Mouse (Mus musculus): ENCODE data around the gene Inka1. TPM values are rescaled to one million over a fixed set of nuclear protein-coding genes. Genes with fewer than 3 reads are reported as not detected.

Inka1 gene
- polyA plus RNA-seq, 1 experiment: 13.7 TPM

DNA sequence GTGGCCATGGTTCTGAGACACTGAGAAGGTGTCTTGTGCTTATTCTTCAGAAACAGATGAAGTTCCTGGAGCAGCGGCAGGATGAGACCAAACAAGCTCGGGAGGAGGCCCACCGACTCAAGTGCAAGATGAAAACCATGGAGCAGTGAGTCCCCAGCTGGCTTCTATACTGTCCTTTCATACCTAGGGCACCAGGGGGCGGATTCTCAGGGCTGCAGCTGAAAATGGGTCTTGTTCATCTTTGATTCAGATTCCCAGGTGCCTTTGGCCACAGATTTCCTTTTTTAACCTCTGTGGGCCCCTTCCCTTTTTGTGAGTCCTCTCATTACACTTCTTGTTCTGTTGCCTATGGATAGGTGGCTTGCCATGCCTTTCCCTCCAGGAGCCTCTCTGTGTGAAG lies 24.8 kb downstream of the Inka1 start:
- no peak overlapping the region for H3K27ac ChIP-seq (ENCODE audit: insufficient read depth, low read depth, low read length)
- peaks cover 6% of the 10 kb centered on the region for H3K4me1 ChIP-seq (ENCODE audit: control insufficient read depth, insufficient read depth, low read length)
- H3K4me3 ChIP-seq (ENCODE audit: insufficient read depth, low read length): no peak overlapping the region
- TF ChIP-seq POLR2A (IDR thresholded peaks at IDR 0.05; ENCODE audit: borderline replicate concordance, low read depth, low read length) (no peak), CTCF (IDR thresholded peaks at IDR 0.05; ENCODE audit: low read depth, low read length) (no peak)

DNA sequence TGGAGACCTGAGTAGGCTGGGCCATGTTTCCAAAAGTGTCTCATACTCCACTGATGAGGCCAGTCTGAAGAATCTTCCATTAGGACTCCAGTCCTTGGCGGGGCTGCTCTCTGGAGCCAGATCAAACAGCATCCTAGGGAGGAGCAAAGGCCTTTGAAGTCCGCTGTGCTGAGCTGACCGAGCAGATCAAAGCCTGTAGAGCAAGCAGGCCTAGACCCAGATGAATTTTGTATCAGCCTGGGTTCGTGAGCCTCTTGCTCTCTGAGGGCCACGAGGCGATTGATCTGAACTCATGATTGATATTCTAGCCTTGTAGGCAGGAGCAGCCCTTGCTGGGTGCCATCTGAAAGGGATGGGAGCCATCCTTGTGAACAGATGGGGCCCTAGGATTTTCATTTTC lies 25.8 kb downstream of the Inka1 start:
- Histone ChIP-seq H3K4me1 (ENCODE audit: control insufficient read depth, insufficient read depth, low read length) (peaks cover 11% of the 10 kb centered on the region), H3K27ac (ENCODE audit: insufficient read depth, low read depth, low read length) (no peak overlapping the region), H3K4me3 (ENCODE audit: insufficient read depth, low read length) (no peak overlapping the region)
- TF ChIP-seq POLR2A (IDR thresholded peaks at IDR 0.05; ENCODE audit: borderline replicate concordance, low read depth, low read length) (no peak), CTCF (IDR thresholded peaks at IDR 0.05; ENCODE audit: low read depth, low read length) (no peak)

DNA sequence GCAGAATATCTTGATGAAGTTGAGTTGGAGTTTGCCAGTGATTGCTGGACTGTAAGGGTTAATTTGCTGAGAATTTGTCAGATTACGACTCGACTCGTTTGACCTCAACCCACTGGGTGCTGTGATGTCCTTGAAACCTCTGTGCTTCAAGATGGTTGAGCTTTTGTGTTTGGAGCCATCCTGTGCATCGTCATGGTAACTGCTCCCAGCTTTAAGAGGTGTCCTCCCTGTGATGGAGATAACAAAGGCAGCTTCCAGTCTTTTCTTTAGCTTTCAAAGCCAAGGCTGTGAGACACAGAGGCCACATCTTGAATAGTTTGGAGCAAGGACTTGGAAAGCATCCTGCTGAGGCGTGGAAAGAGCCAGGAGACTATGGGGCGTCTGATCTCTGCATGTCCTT lies 28.5 kb downstream of the Inka1 start:
- no peak overlapping the region for H3K4me3 ChIP-seq (ENCODE audit: insufficient read depth, low read length)
- TF ChIP-seq POLR2A (IDR thresholded peaks at IDR 0.05; ENCODE audit: borderline replicate concordance, low read depth, low read length): no peak
- no peak for TF ChIP-seq CTCF (IDR thresholded peaks at IDR 0.05; ENCODE audit: low read depth, low read length)

DNA sequence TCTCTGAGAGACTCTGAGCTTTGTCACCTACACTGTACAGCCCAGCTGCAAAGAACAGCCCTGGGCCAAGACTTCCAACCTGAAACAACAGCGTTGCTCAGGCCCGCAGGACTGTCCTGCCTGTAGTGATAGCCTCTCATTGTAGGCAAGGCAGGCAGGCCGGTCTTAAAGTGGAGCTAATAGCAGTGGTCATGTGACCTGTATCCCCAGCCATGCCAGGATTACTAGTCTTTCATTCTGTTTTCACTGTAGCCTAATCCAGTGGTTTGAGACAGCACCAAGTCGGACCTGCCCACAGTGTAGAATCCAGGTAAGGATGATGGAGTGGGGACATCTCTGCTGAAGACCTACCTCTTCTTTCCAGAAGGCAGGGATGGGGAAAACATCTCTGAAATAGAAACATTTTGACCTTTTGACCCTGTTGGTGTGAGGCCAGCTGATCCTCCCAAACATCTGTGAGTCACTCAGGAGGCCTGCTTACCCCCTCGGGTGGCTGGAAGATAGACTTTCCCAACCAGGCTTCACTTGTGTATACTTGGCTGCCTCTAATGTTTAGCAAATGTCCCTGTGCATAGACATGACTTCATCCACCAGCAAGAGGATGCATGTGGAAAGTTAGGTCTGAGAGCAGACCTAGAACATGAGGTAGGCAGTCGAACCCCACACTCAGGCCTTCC lies 29.9 kb downstream of the Inka1 start:
- no peak overlapping the region for H3K4me3 ChIP-seq (ENCODE audit: insufficient read depth, low read length)
- H3K4me1 ChIP-seq (ENCODE audit: control insufficient read depth, insufficient read depth, low read length): peaks cover 12% of the 10 kb centered on the region
- no peak for TF ChIP-seq CTCF (IDR thresholded peaks at IDR 0.05; ENCODE audit: low read depth, low read length)
- TF ChIP-seq POLR2A (IDR thresholded peaks at IDR 0.05; ENCODE audit: borderline replicate concordance, low read depth, low read length): no peak
- H3K27ac ChIP-seq (ENCODE audit: insufficient read depth, low read depth, low read length): no peak overlapping the region

More for the DNA sequence above, 28.5 kb downstream of the Inka1 start:
- peaks cover 7% of the 10 kb centered on the region for H3K4me1 ChIP-seq (ENCODE audit: control insufficient read depth, insufficient read depth, low read length)
- no peak overlapping the region for H3K27ac ChIP-seq (ENCODE audit: insufficient read depth, low read depth, low read length)

DNA sequence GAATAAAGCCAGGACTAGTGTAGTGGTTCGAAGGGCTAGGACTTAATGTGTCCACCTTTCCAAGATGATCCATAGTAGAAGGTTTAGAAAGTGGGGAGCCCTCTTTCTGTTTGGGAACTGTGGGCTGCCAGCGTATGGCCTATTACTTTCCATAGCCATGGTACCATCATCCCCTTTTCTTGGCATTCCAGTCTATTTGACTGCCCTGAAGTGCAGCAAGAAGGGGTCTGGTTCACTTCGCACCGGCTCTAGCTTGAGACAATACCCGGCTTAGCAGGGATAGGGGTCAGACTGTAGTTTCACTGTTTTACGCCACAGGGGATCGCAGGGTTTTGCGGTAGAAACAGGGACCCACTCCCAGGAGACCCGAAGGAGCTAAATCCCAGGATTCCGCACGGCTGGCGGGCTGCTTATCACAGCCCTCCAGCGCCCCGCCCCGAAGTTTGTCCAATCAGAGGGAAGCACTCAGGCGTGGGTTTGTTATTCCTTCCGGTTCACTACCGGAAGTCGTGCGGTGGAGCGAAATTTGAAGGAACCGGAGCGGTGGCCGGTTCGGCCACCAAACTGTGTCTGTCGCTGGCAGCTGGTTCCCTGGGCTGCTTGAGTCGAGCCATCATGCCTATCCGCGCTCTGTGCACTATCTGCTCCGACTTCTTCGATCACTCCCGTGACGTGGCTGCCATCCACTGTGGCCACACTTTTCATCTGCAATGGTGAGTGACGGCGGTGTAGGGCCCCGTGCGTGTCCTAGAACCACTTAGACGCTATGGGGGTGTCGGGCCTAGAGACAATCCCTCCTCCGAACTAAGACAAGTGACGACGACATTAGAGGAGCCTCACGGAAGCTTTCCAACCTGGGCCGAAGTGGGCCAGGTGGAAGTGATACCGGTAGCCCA lies 35.0 kb downstream of the Inka1 start:
- Histone ChIP-seq H3K4me3 (ENCODE audit: insufficient read depth, low read length) (peak overlapping the region; percentile 89), H3K27ac (ENCODE audit: insufficient read depth, low read depth, low read length) (peak overlapping the region; percentile 31; the same call in 1 of the 2 replicates), H3K4me1 (ENCODE audit: control insufficient read depth, insufficient read depth, low read length) (peaks cover 8% of the 10 kb centered on the region)
- TF ChIP-seq POLR2A (IDR thresholded peaks at IDR 0.05; ENCODE audit: borderline replicate concordance, low read depth, low read length) (0 out of 2 replicates have a peak, but pooled peaks have one; percentile 33), CTCF (IDR thresholded peaks at IDR 0.05; ENCODE audit: low read depth, low read length) (no peak)

DNA sequence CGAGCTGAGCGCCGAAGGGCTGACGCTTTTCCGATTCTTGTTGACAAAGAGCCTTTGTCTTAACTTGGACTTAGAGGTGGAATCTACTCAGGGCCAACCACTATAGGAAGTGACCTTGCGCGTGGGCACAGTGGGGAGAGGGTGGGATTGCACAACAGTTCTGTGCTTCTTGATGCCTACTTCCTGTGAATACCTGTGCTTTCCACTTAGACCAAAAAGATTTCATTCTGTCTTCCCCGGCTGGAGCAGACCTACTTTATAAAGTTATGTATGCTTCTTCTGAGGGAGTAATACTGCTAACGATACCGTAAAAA lies 35.8 kb downstream of the Inka1 start, which contains the start of gene Traip:
Gene Traip, plus strand, starts transcription at position 215 of the 314 bp plus-strand sequence.
- Histone ChIP-seq H3K27ac (ENCODE audit: insufficient read depth, low read depth, low read length) (peak within 1 kb of the TSS; percentile 31; the same call in 1 of the 2 replicates), H3K4me1 (ENCODE audit: control insufficient read depth, insufficient read depth, low read length) (peaks cover 5% of the 10 kb centered on the region), H3K4me3 (ENCODE audit: insufficient read depth, low read length) (peak within 1 kb of the TSS; percentile 89)
- TF ChIP-seq POLR2A (IDR thresholded peaks at IDR 0.05; ENCODE audit: borderline replicate concordance, low read depth, low read length) (no peak), CTCF (IDR thresholded peaks at IDR 0.05; ENCODE audit: low read depth, low read length) (no peak)

DNA sequence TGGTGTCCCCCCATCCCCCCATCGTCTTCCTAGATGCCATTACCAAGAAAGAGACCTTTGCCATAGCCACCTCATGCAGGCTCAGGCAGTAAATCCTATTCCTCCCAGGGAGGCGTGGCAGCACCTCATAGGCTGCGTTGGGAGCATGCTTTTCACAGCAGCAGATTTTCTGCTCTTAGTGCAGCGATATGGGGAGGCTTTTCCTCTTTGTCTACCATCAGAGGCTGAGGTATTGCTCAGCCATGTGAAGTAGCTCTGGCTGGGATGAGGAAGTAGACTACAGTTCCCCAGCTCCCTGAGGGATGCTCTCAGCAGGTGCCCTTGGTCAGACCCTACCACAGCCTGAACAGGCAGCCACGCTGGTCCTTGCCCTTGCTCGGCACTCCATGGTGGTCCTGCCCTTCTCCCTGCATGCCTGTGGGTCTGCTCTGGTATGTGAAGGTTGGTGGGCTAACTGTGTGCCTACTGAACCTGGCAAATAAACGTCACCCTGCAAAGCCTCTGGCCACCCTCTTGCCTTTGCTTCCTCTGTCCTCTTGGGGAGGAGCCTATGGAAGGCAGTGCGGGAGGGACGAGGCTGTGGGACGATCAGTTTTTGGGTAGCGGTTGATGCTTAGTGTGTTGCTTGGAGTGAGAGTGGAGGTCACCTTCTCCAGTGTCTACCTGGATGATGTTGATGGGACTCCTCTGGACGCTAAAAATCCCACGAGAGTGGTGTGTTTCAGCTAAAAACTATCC lies 36.3 kb downstream of the Inka1 start:
- Histone ChIP-seq H3K27ac (ENCODE audit: insufficient read depth, low read depth, low read length) (no peak overlapping the region), H3K4me3 (ENCODE audit: insufficient read depth, low read length) (no peak overlapping the region), H3K4me1 (ENCODE audit: control insufficient read depth, insufficient read depth, low read length) (peaks cover 5% of the 10 kb centered on the region)
- no peak for TF ChIP-seq CTCF (IDR thresholded peaks at IDR 0.05; ENCODE audit: low read depth, low read length)
- no peak for TF ChIP-seq POLR2A (IDR thresholded peaks at IDR 0.05; ENCODE audit: borderline replicate concordance, low read depth, low read length)

DNA sequence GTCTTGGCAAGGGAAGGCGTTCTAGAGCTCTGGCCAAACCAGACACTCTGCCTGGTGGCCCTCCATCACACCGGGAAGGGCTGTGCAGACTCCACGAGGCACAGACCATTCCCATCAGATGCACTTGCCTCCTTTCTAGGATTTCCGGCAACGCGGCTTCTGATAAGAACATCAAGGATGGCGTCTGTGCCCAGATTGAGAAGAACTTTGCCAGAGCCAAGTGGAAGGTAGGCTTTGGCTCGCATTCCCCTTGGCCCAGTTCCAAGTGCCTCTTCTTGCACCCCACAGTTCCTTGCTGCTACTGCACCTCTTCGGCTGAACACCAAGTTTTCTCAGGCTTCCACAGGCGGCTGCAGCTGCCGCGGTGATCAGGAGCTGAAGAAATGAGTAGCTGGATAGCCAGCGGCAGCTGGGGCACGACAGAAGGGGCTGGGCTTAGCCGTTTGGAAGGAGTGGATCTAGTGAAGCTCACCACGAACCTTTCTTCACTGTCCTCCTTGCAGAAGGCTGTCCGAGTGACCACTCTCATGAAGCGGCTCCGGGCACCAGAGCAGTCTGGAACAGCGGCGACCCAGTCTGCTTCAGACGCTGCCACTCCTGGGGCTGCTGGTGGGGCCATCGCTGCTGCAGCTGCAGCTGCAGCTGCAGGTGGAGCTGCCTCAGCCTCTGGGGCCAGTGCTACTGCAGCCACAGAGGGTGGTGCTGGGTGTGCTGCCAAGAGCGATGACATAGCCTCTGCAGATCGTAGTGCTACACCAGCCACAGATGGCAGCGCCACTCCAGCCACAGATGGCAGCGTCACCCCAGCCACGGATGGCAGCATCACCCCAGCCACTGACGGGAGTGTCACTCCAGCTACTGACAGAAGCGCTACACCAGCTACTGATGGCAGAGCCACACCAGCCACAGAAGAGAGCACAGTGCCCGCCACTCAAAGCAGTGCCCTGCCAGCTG lies 38.2 kb downstream of the Inka1 start:
- no peak for TF ChIP-seq POLR2A (IDR thresholded peaks at IDR 0.05; ENCODE audit: borderline replicate concordance, low read depth, low read length)
- TF ChIP-seq CTCF (IDR thresholded peaks at IDR 0.05; ENCODE audit: low read depth, low read length): no peak
- Histone ChIP-seq H3K4me3 (ENCODE audit: insufficient read depth, low read length) (no peak overlapping the region), H3K27ac (ENCODE audit: insufficient read depth, low read depth, low read length) (no peak overlapping the region), H3K4me1 (ENCODE audit: control insufficient read depth, insufficient read depth, low read length) (peaks cover 5% of the 10 kb centered on the region)

DNA sequence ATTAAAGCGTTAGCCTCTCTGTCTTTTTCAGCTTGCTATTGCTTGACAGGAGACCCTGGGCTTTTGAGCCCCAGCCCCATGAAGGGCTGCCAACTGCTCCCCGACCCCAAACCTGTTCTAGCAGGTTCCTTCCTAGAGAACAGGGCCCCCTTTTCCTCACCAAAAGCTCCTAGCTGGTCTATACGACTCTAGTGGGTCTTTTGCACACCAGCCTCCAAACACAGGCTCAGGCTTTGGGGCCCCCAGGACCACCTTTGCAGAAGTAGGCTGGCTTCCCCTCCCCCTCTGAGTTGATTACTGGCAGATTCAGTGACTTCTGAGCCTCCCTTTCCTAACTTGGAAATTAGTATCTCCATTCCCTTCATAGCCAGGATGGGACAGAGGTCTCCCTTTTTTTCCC lies 48.8 kb downstream of the Inka1 start:
- no peak overlapping the region for H3K27ac ChIP-seq (ENCODE audit: insufficient read depth, low read depth, low read length)
- H3K4me3 ChIP-seq (ENCODE audit: insufficient read depth, low read length): no peak overlapping the region
- TF ChIP-seq CTCF (IDR thresholded peaks at IDR 0.05; ENCODE audit: low read depth, low read length): no peak
- no peak for TF ChIP-seq POLR2A (IDR thresholded peaks at IDR 0.05; ENCODE audit: borderline replicate concordance, low read depth, low read length)
- H3K4me1 ChIP-seq (ENCODE audit: control insufficient read depth, insufficient read depth, low read length): no peaks in the 10 kb centered on the region
